ENCODE assay signal across 28 mouse cellular contexts in genomic region chr16:86768355-86768754, GRCm38 (mm10).
DNase-seq lines count a peak whose midpoint lies in the region; ATAC-seq lines count a peak whose summit lies in the region.
"Had no signal": no experiment of that assay in that cellular context is flagged by ENCODE, and none has a peak within 500 bp of the region (broad histone marks: within the 10 kb centered on the region; RNA-seq: fewer than 3 reads in every experiment).

No protein-coding gene starts in this region.

- peak; percentile 43 for DNase-seq in embryonic facial prominence, embryonic 14.5 days (ENCODE audit: low spot score)
- DNase-seq in embryonic facial prominence, embryonic 10.5 days (ENCODE audit: low spot score) = no peak
- DNase-seq in heart, adult 9 months (ENCODE audit: low spot score in 2 of 2) = peak; percentile 6 to 33
- DNase-seq in heart, postnatal 14 days = no peak
- DNase-seq in neural tube, embryonic 10.5 days (ENCODE audit: extremely low spot score, low spot score) = no peak
- DNase-seq in kidney, postnatal 4 days = no peak
- DNase-seq: adrenal gland, adult 8-10 months; cerebellum, adult 8-10 months; cerebellum, postnatal 25 days; kidney, adult 8-10 months; layer of hippocampus, adult 9-11 months; liver, postnatal 0 days; lung, postnatal 14 days; thymus, postnatal 14 days had no signal

- H3K27me3 ChIP-seq in embryonic facial prominence, embryonic 14.5 days (replicated peaks; ENCODE audit: control insufficient read depth, insufficient read depth, low read length) = no peaks in the 10 kb centered on the region
- H3K27me3 ChIP-seq in embryonic facial prominence, embryonic 10.5 days (replicated peaks; ENCODE audit: low read depth, poor library complexity, severe bottlenecking) = no peaks in the 10 kb centered on the region
- H3K27me3 ChIP-seq in neural tube, embryonic 14.5 days (ENCODE audit: control insufficient read depth, insufficient read depth, low read length) = no peaks in the 10 kb centered on the region
- H3K27me3 ChIP-seq: forebrain, embryonic 15.5 days; hindbrain, embryonic 12.5 days; limb, embryonic 12.5 days; liver, embryonic 12.5 days; neural tube, embryonic 13.5 days; stomach, embryonic 15.5 days had no signal

- H3K9me3 ChIP-seq in embryonic facial prominence, embryonic 14.5 days (ENCODE audit: control insufficient read depth, low read length) = no peaks in the 10 kb centered on the region
- H3K9me3 ChIP-seq in embryonic facial prominence, embryonic 10.5 days = no peaks in the 10 kb centered on the region
- no peaks in the 10 kb centered on the region for H3K9me3 ChIP-seq in neural tube, embryonic 14.5 days (ENCODE audit: control insufficient read depth, low read length)
- H3K9me3 ChIP-seq: forebrain, embryonic 10.5 days; forebrain, embryonic 15.5 days; G1E; hindbrain, embryonic 12.5 days; limb, embryonic 12.5 days; liver, embryonic 12.5 days; midbrain, embryonic 10.5 days; neural tube, embryonic 13.5 days; stomach, embryonic 15.5 days had no signal

- no peak overlapping the region for H3K4me3 ChIP-seq in embryonic facial prominence, embryonic 14.5 days (ENCODE audit: low read depth, low read length)
- no peak overlapping the region for H3K4me3 ChIP-seq in embryonic facial prominence, embryonic 10.5 days
- no peak overlapping the region for H3K4me3 ChIP-seq in neural tube, embryonic 14.5 days (ENCODE audit: low read depth, low read length)
- H3K4me3 ChIP-seq: forebrain, embryonic 10.5 days; forebrain, embryonic 15.5 days; hindbrain, embryonic 12.5 days; limb, embryonic 12.5 days; liver, embryonic 12.5 days; midbrain, embryonic 10.5 days; myocyte; neural tube, embryonic 13.5 days; stomach, embryonic 15.5 days had no signal

- peaks cover 16% of the 10 kb centered on the region for H3K4me1 ChIP-seq in embryonic facial prominence, embryonic 14.5 days (ENCODE audit: control insufficient read depth, insufficient read depth, low read length)
- H3K4me1 ChIP-seq in embryonic facial prominence, embryonic 10.5 days = peaks cover 3% of the 10 kb centered on the region
- no peaks in the 10 kb centered on the region for H3K4me1 ChIP-seq in neural tube, embryonic 14.5 days (ENCODE audit: control insufficient read depth, insufficient read depth, low read length)
- H3K4me1 ChIP-seq: forebrain, embryonic 10.5 days; forebrain, embryonic 15.5 days; hindbrain, embryonic 12.5 days; limb, embryonic 12.5 days; liver, embryonic 12.5 days; midbrain, embryonic 10.5 days; neural tube, embryonic 13.5 days; stomach, embryonic 15.5 days had no signal

- no peak for ATAC-seq in embryonic facial prominence, embryonic 14.5 days (ENCODE audit: low read depth)
- peak; percentile 11; the same call in 1 of the 2 replicates for ATAC-seq in neural tube, embryonic 14.5 days (ENCODE audit: low read depth)
- ATAC-seq: forebrain, embryonic 15.5 days; hindbrain, postnatal 0 days; liver, embryonic 12.5 days; liver, postnatal 0 days; midbrain, embryonic 16.5 days had no signal

- intact Hi-C loops in heart, postnatal 14 days (cut with DNase I) = no loop called here

- H3K27ac ChIP-seq in embryonic facial prominence, embryonic 14.5 days (replicated peaks; ENCODE audit: low read depth, low read length) = no peak overlapping the region
- no peak overlapping the region for H3K27ac ChIP-seq in embryonic facial prominence, embryonic 10.5 days (replicated peaks)
- no peak overlapping the region for H3K27ac ChIP-seq in neural tube, embryonic 14.5 days (ENCODE audit: low read depth, low read length)
- H3K27ac ChIP-seq: forebrain, embryonic 10.5 days; forebrain, embryonic 15.5 days; hindbrain, embryonic 12.5 days; hindbrain, postnatal 0 days; kidney, postnatal 0 days; limb, embryonic 12.5 days; liver, embryonic 12.5 days; midbrain, embryonic 10.5 days; neural tube, embryonic 13.5 days; stomach, embryonic 15.5 days had no signal

- no peak overlapping the region for H3K4me2 ChIP-seq in embryonic facial prominence, embryonic 14.5 days (ENCODE audit: low read depth, low read length)
- H3K4me2 ChIP-seq in neural tube, embryonic 14.5 days (ENCODE audit: low read depth, low read length) = no peak overlapping the region
- H3K4me2 ChIP-seq: forebrain, embryonic 15.5 days; hindbrain, embryonic 12.5 days; limb, embryonic 12.5 days; liver, embryonic 12.5 days; neural tube, embryonic 13.5 days; stomach, embryonic 15.5 days had no signal

- no peak overlapping the region for H3K9ac ChIP-seq in embryonic facial prominence, embryonic 14.5 days (ENCODE audit: low read depth, low read length)
- no peak overlapping the region for H3K9ac ChIP-seq in neural tube, embryonic 14.5 days (replicated peaks; ENCODE audit: low read depth, low read length)
- H3K9ac ChIP-seq: forebrain, embryonic 15.5 days; hindbrain, embryonic 12.5 days; limb, embryonic 12.5 days; liver, embryonic 12.5 days; liver, postnatal 0 days; neural tube, embryonic 13.5 days; stomach, embryonic 15.5 days had no signal

- H3K36me3 ChIP-seq in embryonic facial prominence, embryonic 14.5 days (ENCODE audit: control insufficient read depth, insufficient read depth, low read length) = no peaks in the 10 kb centered on the region
- no peaks in the 10 kb centered on the region for H3K36me3 ChIP-seq in embryonic facial prominence, embryonic 10.5 days (replicated peaks)
- H3K36me3 ChIP-seq in neural tube, embryonic 14.5 days (ENCODE audit: control insufficient read depth, insufficient read depth, low read length) = no peaks in the 10 kb centered on the region
- H3K36me3 ChIP-seq: forebrain, embryonic 10.5 days; forebrain, embryonic 15.5 days; G1E; hindbrain, embryonic 12.5 days; limb, embryonic 12.5 days; liver, embryonic 12.5 days; midbrain, embryonic 10.5 days; neural tube, embryonic 13.5 days; stomach, embryonic 15.5 days had no signal

- WGBS in embryonic facial prominence, embryonic 14.5 days = 50% methylated on average over 3 of the region's 3 CpGs
- WGBS in embryonic facial prominence, embryonic 10.5 days = 87% methylated on average over 3 of the region's 3 CpGs
- WGBS in neural tube, embryonic 14.5 days = 76% methylated on average over 3 of the region's 3 CpGs

Comparison
In these comparisons a context has a peak if more than half of its experiments do, and no peak if none do; other contexts are left out.
1. DNase-seq: peak in embryonic facial prominence, embryonic 14.5 days (single experiment) and heart, adult 9 months (2 of 2); none in embryonic facial prominence, embryonic 10.5 days (single experiment), heart, postnatal 14 days (0 of 2), neural tube, embryonic 10.5 days (single experiment) and kidney, postnatal 4 days (0 of 2).